Mouse (Mus musculus) liver, embryonic 12.5 days (tissue): ENCODE data around the gene Efhd2. TPM values are rescaled to one million over a fixed set of nuclear protein-coding genes. Genes with fewer than 3 reads are reported as not detected.
A peak's percentile ranks its signal among the peaks of the same experiment; 100 is the strongest.

Source experiments
- ATAC-seq: fragments of 200-750 bp; cut with Nextera tagmentation; 2 replicates; pipeline ENCODE4 v1.8.0; 2017; ENCODE audit warnings: moderate number of reproducible peaks, mild to moderate bottlenecking, moderate library complexity
- H3K27ac ChIP-seq: fragments of 300-500 bp; sonication (generic); 2 replicates; pipeline ENCODE4 v1.5.1; 2016; ENCODE audit warnings: mild to moderate bottlenecking
- H3K27me3 ChIP-seq: fragments of 300-500 bp; sonication (generic); replicated peaks from 2 replicates; pipeline ENCODE4 v1.6.1; 2016; ENCODE audit warnings: mild to moderate bottlenecking, moderate library complexity
- H3K36me3 ChIP-seq: fragments of 300-500 bp; sonication (generic); 2 replicates; pipeline ENCODE4 v1.6.1; 2016; ENCODE audit warnings: mild to moderate bottlenecking, moderate library complexity
- H3K4me1 ChIP-seq: fragments of 300-500 bp; sonication (generic); 2 replicates; pipeline ENCODE4 v1.6.1; 2016
- H3K4me2 ChIP-seq: fragments of 300-500 bp; sonication (generic); 2 replicates; pipeline ENCODE4 v1.6.1; 2016; ENCODE audit warnings: mild to moderate bottlenecking, moderate library complexity
- H3K4me3 ChIP-seq: fragments of 300-500 bp; sonication (generic); 2 replicates; pipeline ENCODE4 v1.5.1; 2016; ENCODE audit warnings: mild to moderate bottlenecking, moderate library complexity
- H3K9ac ChIP-seq: fragments of 300-500 bp; sonication (generic); 2 replicates; pipeline ENCODE4 v1.6.1; 2016; ENCODE audit warnings: mild to moderate bottlenecking, moderate library complexity
- H3K9me3 ChIP-seq: fragments of 300-500 bp; sonication (generic); replicated peaks from 2 replicates; pipeline ENCODE4 v1.6.1; 2016; ENCODE audit warnings: mild to moderate bottlenecking, moderate library complexity
- WGBS: fragments of 180-500 bp; shearing (Covaris S2); methylation state at CpG from one replicate; pipeline ENCODE4 v1.1.7; 2016; ENCODE audit not compliant: insufficient replicate concordance; 5-methylcytosine and 5-hydroxymethylcytosine counted together
- polyA plus RNA-seq: library from polyadenylated mRNA; unstranded; fragments of >200 nt; fragmentation: Nextera tagmentation; extraction: Ambion mirVana; gene quantifications from 2 replicates; pipeline ENCODE4 v1.2.1, GENCODE M21; 2016

The Efhd2 gene
- polyA plus RNA-seq, 1 experiment from 2014 or later = 75.6 TPM

DNA sequence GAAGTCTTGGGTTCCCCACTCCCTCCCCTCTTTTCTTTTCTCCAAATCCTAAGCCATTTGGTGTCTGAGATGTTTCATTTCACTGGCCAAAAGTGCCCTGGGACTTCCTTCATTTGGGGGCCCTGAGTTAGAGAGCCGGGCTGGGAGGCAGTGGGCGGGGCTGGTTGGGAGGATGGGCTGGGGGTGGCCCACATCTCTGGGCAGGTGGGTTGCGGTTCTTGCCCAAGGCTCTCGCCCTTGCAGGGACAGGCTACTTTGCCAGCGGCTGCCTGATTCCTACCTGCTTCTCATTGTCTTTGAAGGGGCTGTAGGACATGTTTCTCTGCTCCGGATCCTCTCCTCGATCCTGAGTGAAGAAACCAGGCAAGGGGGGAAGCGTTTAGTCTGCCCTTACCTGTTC lies 24.2 kb upstream of the Efhd2 start:
- H3K9me3 ChIP-seq = no peaks in the 10 kb centered on the region
- H3K36me3 ChIP-seq = no peaks in the 10 kb centered on the region
- no peak for ATAC-seq
- H3K4me2 ChIP-seq = no peak overlapping the region
- peaks cover 10% of the 10 kb centered on the region for H3K4me1 ChIP-seq
- WGBS = 63% methylated on average over 8 of the region's 8 CpGs
- peaks cover 57% of the 10 kb centered on the region for H3K27me3 ChIP-seq
- no peak overlapping the region for H3K9ac ChIP-seq
- no peak overlapping the region for H3K27ac ChIP-seq
- no peak overlapping the region for H3K4me3 ChIP-seq

GRCm38 (mm10) chr4:141897838-141898237 lies 23.1 kb upstream of the Efhd2 start:
- H3K9me3 ChIP-seq = no peaks in the 10 kb centered on the region
- no peaks in the 10 kb centered on the region for H3K36me3 ChIP-seq
- 67% methylated on average over 3 of the region's 3 CpGs for WGBS
- H3K4me1 ChIP-seq = peaks cover 16% of the 10 kb centered on the region
- H3K27me3 ChIP-seq = peaks cover 54% of the 10 kb centered on the region
- H3K9ac ChIP-seq = no peak overlapping the region
- H3K27ac ChIP-seq = no peak overlapping the region
- ATAC-seq = no peak
- H3K4me2 ChIP-seq = no peak overlapping the region
- H3K4me3 ChIP-seq = no peak overlapping the region

DNA sequence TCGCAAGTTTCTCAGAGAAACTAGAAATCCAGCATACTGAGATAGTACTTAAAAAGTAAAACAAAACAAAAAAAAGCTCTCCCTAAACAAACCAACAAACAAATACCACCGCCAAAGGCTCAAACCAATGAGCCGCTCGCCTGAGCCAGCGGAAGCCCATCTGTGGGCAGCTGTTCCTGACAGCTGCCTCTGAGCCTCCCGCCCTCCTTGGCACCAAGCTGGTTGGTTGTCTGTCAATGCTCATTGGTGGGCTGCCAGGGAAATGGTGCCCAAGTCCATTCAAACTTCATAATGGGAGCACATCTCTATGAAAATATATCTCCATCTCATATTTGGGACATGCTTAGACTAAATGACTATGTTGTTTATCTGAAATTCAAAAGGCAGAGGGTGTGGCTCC lies 22.5 kb upstream of the Efhd2 start:
- no peak overlapping the region for H3K4me3 ChIP-seq
- peaks cover 54% of the 10 kb centered on the region for H3K27me3 ChIP-seq
- H3K36me3 ChIP-seq = no peaks in the 10 kb centered on the region
- H3K4me1 ChIP-seq = peaks cover 16% of the 10 kb centered on the region
- 79% methylated on average over 6 of the region's 6 CpGs for WGBS
- no peak overlapping the region for H3K9ac ChIP-seq
- no peak for ATAC-seq
- H3K4me2 ChIP-seq = no peak overlapping the region
- no peaks in the 10 kb centered on the region for H3K9me3 ChIP-seq
- H3K27ac ChIP-seq = no peak overlapping the region

DNA sequence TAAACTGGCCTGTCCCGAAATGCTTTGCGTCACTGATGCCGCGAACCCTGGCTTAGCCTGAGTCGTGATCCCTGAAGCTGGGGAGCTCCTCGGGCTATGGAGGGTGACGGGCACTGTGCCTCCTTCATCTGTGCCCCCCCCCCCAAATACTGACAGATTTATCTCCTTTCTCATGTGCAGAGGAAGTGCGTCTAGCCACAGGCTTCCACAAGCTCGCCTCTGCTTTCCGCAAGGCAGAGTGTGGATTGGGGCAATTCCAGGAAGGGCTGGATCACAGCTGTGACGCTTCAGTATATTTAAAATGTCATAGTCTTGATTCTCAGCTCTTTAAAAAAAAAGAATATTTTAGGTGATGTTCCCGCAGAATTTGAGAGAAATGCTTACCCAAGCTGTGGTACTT lies 21.1 kb upstream of the Efhd2 start:
- H3K27ac ChIP-seq = no peak overlapping the region
- ATAC-seq = no peak
- no peak overlapping the region for H3K9ac ChIP-seq
- no peak overlapping the region for H3K4me3 ChIP-seq
- H3K4me2 ChIP-seq = no peak overlapping the region
- WGBS = 45% methylated on average over 12 of the region's 12 CpGs
- H3K4me1 ChIP-seq = peaks cover 16% of the 10 kb centered on the region
- H3K27me3 ChIP-seq = peaks cover 51% of the 10 kb centered on the region
- no peaks in the 10 kb centered on the region for H3K9me3 ChIP-seq
- no peaks in the 10 kb centered on the region for H3K36me3 ChIP-seq

DNA sequence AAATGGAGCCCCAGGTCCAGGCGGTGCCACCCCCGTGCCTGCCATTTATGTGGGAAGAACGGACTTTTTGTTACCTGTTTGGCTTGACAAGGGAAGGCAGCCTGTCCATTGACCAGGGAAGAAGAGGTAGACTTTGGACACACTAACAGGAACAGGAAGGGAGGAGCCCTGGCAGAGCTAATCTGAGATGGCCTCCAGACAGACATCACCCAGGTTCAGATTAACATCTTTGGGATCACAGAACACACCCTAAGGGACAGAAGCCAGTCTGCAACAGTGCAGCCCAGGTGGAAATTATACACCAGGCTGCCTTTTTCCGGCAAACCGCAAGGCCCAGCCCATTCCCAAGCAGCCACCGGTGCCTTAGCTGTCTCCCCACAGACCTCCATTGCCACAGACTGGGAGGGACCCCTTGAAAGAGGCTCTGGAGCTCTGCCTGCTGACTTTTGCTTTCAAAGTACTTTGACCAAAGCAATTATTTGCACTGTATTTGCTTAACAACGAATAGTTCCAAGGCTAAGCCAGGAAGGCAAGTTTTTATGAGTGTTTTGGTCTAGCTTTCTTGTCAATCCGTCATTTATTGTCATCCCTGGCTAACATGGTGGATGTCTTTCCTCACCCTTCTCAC lies 18.6 kb upstream of the Efhd2 start:
- Histone ChIP-seq H3K27ac (no peak overlapping the region), H3K36me3 (no peaks in the 10 kb centered on the region), H3K4me2 (no peak overlapping the region), H3K9me3 (no peaks in the 10 kb centered on the region), H3K9ac (no peak overlapping the region), H3K27me3 (peaks cover 29% of the 10 kb centered on the region), H3K4me3 (no peak overlapping the region), H3K4me1 (peaks cover 16% of the 10 kb centered on the region)
- 70% methylated on average over 8 of the region's 8 CpGs for WGBS
- ATAC-seq = no peak

GRCm38 (mm10) chr4:141886385-141886968 lies 11.8 kb upstream of the Efhd2 start:
- WGBS = 31% methylated on average over 6 of the region's 6 CpGs
- Histone ChIP-seq H3K4me2 (no peak overlapping the region), H3K9me3 (no peaks in the 10 kb centered on the region), H3K36me3 (no peaks in the 10 kb centered on the region), H3K27me3 (peaks cover 50% of the 10 kb centered on the region), H3K4me1 (peaks cover 12% of the 10 kb centered on the region), H3K4me3 (no peak overlapping the region), H3K9ac (no peak overlapping the region), H3K27ac (no peak overlapping the region)
- no peak for ATAC-seq

GRCm38 (mm10) chr4:141885451-141885850 lies 10.7 kb upstream of the Efhd2 start:
- Histone ChIP-seq H3K27me3 (peaks cover 50% of the 10 kb centered on the region), H3K27ac (no peak overlapping the region), H3K36me3 (no peaks in the 10 kb centered on the region), H3K4me2 (no peak overlapping the region), H3K9ac (no peak overlapping the region), H3K4me3 (no peak overlapping the region), H3K4me1 (peaks cover 15% of the 10 kb centered on the region), H3K9me3 (no peaks in the 10 kb centered on the region)
- no peak for ATAC-seq
- WGBS = 51% methylated on average over 9 of the region's 9 CpGs

DNA sequence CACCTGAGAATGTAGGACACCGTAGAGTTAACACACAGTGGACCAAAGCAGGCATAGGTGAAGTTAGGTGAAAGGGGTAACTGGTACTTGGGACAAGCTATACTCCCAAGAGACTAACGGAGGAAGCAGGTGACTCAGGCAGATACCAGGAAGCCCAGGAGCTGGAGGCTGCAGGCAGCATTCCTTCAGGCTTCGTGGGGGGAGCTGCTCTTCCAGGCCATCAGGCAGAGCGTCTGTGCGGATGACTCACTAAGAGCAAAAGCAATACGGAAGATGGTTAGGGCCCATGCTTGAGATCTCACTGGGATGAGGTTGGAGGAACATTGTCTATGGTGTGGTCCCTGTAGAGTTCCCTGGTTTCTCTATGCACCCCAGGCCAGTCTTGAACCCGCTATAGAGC lies 8.1 kb upstream of the Efhd2 start:
- 61% methylated on average over 7 of the region's 7 CpGs for WGBS
- Histone ChIP-seq H3K36me3 (no peaks in the 10 kb centered on the region), H3K27me3 (peaks cover 58% of the 10 kb centered on the region), H3K4me2 (no peak overlapping the region), H3K9ac (no peak overlapping the region), H3K4me1 (peaks cover 20% of the 10 kb centered on the region), H3K9me3 (no peaks in the 10 kb centered on the region), H3K4me3 (no peak overlapping the region), H3K27ac (no peak overlapping the region)
- no peak for ATAC-seq

DNA sequence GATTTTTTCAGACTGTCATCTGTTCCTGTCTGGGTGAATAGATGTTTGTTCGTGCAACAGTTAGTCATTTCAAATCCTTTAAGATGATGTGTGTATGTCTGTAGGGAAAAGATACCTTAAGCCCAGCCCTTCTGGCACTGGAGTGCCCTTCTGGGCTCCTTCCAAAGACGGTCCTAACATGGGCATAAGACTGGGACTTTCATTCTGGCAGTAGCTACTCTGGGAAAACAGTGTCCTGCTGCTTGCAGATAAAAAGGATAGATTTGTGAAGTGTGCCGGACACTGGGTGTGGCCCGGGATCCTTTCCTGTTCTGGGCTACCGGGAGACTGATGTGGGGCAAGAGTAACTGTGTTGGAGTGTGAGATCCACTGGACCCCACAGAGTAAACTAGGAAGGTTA lies 7.2 kb upstream of the Efhd2 start:
- ATAC-seq = no peak
- Histone ChIP-seq H3K4me2 (no peak overlapping the region), H3K9ac (no peak overlapping the region), H3K4me3 (no peak overlapping the region), H3K27ac (no peak overlapping the region), H3K27me3 (peaks cover 61% of the 10 kb centered on the region), H3K4me1 (peaks cover 20% of the 10 kb centered on the region), H3K36me3 (no peaks in the 10 kb centered on the region), H3K9me3 (no peaks in the 10 kb centered on the region)
- WGBS = 54% methylated on average over 5 of the region's 5 CpGs

DNA sequence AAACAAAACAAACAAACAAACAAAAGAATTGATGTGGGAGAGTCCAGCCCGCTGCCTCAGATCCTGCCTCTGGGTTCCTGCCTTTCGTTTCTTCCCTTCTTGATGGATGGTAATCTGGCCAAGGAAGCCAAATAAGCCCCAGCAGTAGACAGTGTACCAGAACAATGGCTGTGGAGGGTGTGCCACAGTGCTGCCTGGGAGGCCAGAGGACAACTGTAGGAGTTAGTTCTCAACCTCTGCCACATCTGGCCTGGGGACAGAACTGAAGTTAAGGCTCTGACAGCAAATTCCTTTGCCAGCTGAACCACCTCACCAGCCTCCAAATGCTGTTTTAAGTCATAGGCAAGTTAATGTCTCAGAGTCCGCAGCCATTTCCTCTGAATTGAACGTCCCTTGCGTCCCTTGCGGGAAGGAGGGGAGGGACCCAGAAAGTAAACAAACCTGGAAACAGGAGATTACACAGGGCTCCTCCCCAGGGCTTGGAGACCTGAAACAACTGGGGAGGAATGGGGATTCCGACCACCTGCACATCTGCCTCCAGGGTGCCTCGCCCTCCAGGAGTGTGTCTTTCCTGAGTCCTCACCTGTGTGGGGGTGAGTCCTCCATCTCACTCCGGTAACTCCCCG lies 6.7 kb upstream of the Efhd2 start:
- no peak overlapping the region for H3K27ac ChIP-seq
- 48% methylated on average over 10 of the region's 10 CpGs for WGBS
- peak; percentile 36; the same call in 1 of the 2 replicates for ATAC-seq

DNA sequence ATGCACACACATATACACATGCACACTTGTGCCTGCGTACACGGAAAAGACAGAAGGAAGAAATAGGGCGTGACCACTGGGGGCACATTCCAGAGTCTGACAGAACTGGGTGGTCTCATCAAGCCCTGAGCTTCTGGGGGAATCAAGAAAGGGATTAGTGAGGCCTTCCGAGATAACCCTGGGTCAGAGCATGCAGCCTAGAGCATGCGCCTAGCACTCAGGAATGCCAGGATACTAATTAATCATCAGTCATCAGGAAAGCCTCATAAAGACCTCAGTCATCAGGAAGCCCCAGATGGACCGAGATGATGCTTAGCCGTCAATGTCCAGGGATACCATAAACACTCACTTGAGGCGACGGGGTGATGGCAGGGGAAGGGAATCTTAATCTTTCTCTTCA lies 5.2 kb upstream of the Efhd2 start:
- Histone ChIP-seq H3K4me1 (peaks cover 38% of the 10 kb centered on the region), H3K4me3 (no peak overlapping the region), H3K27me3 (peaks cover 52% of the 10 kb centered on the region), H3K9me3 (no peaks in the 10 kb centered on the region), H3K9ac (no peak overlapping the region), H3K27ac (no peak overlapping the region), H3K4me2 (no peak overlapping the region), H3K36me3 (no peaks in the 10 kb centered on the region)
- ATAC-seq = no peak
- 57% methylated on average over 9 of the region's 9 CpGs for WGBS

More for the DNA sequence above, 6.7 kb upstream of the Efhd2 start:
- Histone ChIP-seq H3K4me2 (no peak overlapping the region), H3K9me3 (no peaks in the 10 kb centered on the region), H3K36me3 (no peaks in the 10 kb centered on the region), H3K4me3 (no peak overlapping the region), H3K4me1 (peaks cover 23% of the 10 kb centered on the region), H3K27me3 (peaks cover 60% of the 10 kb centered on the region), H3K9ac (no peak overlapping the region)

DNA sequence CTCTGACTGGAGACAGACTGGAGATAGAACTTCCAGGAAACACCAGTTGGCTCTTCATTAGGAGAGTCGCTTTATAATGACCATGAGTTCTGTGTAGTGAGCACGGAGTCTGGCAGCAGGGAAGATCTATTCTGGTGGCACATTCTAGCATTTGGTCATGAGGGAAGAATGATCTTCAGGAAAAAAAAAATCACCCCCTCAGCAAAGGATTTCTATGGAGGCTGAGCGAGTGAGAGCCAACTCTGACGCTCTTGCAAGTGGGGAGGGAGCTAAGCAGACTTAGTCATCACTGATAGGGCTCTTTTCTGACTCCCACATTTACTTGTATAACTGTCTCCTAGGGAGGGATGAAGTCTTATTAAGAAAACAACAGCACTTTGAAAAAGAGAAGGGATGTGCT lies 4.4 kb upstream of the Efhd2 start:
- Histone ChIP-seq H3K27me3 (peaks cover 52% of the 10 kb centered on the region), H3K4me1 (peaks cover 39% of the 10 kb centered on the region), H3K4me3 (no peak overlapping the region), H3K27ac (no peak overlapping the region), H3K9ac (no peak overlapping the region), H3K4me2 (no peak overlapping the region), H3K9me3 (no peaks in the 10 kb centered on the region), H3K36me3 (no peaks in the 10 kb centered on the region)
- 58% methylated on average over 4 of the region's 4 CpGs for WGBS
- ATAC-seq = no peak
